Mouse (Mus musculus) gastrocnemius, postnatal 10 days (tissue): Measurements from ENCODE around the gene Gm8212. TPM values are rescaled to one million over a fixed set of nuclear protein-coding genes. Genes with fewer than 3 reads are reported as not detected.
"Not testable (repeated sequence)": the region's sequence is repeated elsewhere in the genome, so short reads cannot be mapped to it uniquely, and the experiment has no call there.

Experiments
- DNase-seq: peaks from one replicate; pipeline ENCODE4 v3.0.0; 2021; ENCODE audit warnings: mixed read lengths
- long read RNA-seq, 2 experiments: library from polyadenylated mRNA; stranded (forward); transcript quantifications; one replicate each; pipeline ENCODE4 v2.0.0; 2021
- total RNA-seq, 2 experiments: library from RNA; stranded (reverse); gene quantifications; 2 replicates each; pipeline ENCODE4 v1.2.3; 2021

The Gm8212 gene
- total RNA-seq = not detected
- long read RNA-seq, experiment 1 = 0 reads
- long read RNA-seq, experiment 2 = 0 reads

DNA sequence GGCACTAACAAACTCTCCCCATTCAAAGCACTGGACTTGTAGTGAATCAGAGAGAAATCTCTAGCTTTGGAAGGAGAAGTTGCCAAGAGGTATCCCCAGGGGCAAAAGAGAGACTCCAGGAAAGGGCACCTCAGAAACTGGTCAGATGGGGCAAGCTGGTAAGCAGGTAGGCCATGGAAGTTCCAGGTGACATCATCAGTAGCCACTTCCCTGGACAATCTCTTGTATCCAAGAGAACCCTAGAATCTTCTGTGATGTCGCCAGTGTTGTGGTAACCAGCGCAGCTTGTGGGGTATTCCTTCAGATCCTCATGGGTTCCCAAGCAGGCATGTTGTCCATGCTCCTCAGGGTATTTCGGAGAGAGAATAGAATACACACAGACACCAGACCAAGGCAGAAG is at the start of gene Gm8212:
Gene Gm8212, plus strand, starts transcription at position 301 of the 400 bp plus-strand sequence.
- DNase-seq = not testable (repeated sequence)

DNA sequence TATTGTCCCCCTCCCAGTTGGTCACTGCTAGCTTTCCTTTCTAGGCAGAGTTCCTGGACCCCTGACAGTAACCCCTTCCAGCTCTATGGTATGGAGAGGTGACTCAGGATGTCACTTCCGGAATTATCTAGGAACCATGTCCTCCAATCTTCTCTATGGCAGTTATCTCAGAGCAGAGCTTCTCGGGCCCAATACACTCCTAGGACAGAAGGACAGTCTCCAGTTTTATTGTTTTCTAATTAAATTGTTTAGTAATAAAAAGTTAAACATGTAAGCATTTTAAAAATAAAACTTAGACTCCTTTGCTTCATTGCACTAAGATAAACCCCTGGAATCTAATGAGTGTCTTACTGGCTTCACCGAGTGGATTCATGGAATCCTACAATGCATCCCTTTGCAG is 15.7 kb downstream of the Gm8212 start, which contains the start of gene 4930503E14Rik:
Gene 4930503E14Rik, minus strand, starts transcription at position 101 of the 400 bp plus-strand sequence.
- DNase-seq = not testable (repeated sequence)

DNA sequence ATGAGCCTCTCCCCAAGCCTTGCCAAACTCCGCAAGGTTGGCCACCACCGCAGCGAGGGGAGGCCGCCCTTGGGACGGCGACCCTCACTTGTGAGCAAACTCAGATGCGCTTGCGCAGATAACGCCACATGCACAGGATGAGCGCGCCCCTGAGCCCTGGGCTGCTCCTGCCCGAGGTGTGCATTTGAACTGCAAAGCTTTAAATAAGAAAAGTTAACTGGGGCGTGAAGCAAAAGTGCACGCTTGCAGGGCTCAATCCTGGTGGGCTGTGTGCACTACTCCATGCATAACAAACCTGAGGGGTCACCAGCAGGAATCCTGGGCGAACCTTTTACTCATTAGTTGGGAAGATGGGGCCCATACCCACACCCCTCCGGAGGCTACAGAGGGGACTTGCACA is 50.6 kb downstream of the Gm8212 start:
- no peak for DNase-seq

Other genes with a start within 250 kb of the Gm8212 start
- gene Ang5, start 240.6 kb upstream of the Gm8212 start, total RNA-seq = not detected
- gene Ang6, start 195.4 kb upstream of the Gm8212 start, total RNA-seq = not detected
- 1 to 10 TPM in 1 of 2 experiments, under 1 TPM in 1; 0.70 to 1.2 TPM for gene Ear2, start 95.0 kb upstream of the Gm8212 start, total RNA-seq
- gene Gm3327, start 73.8 kb upstream of the Gm8212 start, total RNA-seq = not detected
- not detected for gene 4930503E14Rik, start 15.6 kb downstream of the Gm8212 start, total RNA-seq
- not detected for gene Gm8220, start 87.9 kb downstream of the Gm8212 start, total RNA-seq
- gene Gm5930, start 140.9 kb downstream of the Gm8212 start, total RNA-seq = not detected
- not detected for gene Gm8229, start 167.7 kb downstream of the Gm8212 start, total RNA-seq
- gene Gm3371, start 213.0 kb downstream of the Gm8212 start, total RNA-seq = not detected
- not detected for gene Gm8232, start 236.0 kb downstream of the Gm8212 start, total RNA-seq